Mouse (Mus musculus) left cerebral cortex, adult 9 months (tissue): ENCODE measurements around the gene Rasl10b.
A peak's percentile ranks its signal among the peaks of the same experiment; 100 is the strongest.

Experiments used
- DNase-seq, 2 experiments: peaks; one replicate each; pipeline ENCODE4 v3.0.0; 2022; ENCODE audit warnings: low spot score in 2 of 2

The Rasl10b gene

GRCm38 (mm10) chr11:83409087-83409754 is at the start of gene Rasl10b:
Rasl10b (plus strand) TSS chr11:83409137.
- no peak for DNase-seq

GRCm38 (mm10) chr11:83364656-83365055 is 44.3 kb upstream of the Rasl10b start:
- no peak for DNase-seq

- peak; percentile 45 to 51 for DNase-seq
These were observed 37.7 kb upstream of the Rasl10b start for GRCm38 (mm10) chr11:83371267-83371666.

DNA sequence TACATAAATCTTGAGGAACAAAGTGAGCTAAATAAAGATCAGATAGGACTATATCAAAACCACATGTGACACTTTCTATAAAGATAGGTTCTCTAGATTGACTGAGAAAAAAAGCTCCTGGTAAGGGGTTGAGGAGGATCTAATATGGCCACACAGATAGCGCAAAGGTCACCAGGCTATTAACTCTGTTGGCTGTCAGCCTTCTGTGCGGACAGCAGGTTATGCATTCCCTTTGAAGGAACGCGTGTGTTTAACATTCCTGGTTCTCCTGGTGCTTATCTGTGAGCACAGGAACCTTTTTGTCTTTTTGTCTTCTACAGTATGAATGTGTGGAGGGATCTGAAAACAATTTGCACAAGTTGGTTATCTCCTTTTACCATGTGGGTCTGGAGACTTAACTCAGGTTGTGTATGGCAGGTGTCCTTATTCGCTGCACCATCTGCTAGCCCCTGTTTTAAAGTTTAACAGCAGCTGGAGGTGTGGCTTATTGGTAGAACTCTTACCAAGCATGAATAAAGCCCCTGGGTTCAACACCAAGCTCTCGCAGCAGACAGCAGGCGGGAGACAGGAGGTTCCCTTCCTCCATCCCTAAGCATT is 29.1 kb upstream of the Rasl10b start:
- no peak for DNase-seq

GRCm38 (mm10) chr11:83382876-83383531 is 25.9 kb upstream of the Rasl10b start:
- peak in 1 of 2 experiments; percentile 50 for DNase-seq

DNA sequence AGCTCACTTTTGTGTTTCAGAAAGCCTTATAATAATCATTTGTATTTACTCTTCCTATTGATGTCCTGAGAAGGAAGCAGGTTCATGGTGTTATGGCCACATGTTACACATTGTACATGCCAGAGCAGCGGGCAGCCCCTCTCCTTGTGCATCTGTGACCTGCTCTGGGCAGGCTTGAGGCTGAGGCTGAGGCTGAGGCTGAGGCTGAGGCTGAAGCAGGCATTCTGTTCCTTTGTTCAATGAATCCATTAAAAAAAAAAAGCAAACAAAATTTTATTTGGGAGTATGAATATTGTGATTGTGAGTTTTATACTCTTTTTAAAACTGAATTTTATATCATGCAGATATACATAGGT is 25.4 kb upstream of the Rasl10b start:
- DNase-seq: no peak

- DNase-seq: peak in 1 of 2 experiments; percentile 66
These were observed 15.9 kb upstream of the Rasl10b start for GRCm38 (mm10) chr11:83393062-83393461.

DNA sequence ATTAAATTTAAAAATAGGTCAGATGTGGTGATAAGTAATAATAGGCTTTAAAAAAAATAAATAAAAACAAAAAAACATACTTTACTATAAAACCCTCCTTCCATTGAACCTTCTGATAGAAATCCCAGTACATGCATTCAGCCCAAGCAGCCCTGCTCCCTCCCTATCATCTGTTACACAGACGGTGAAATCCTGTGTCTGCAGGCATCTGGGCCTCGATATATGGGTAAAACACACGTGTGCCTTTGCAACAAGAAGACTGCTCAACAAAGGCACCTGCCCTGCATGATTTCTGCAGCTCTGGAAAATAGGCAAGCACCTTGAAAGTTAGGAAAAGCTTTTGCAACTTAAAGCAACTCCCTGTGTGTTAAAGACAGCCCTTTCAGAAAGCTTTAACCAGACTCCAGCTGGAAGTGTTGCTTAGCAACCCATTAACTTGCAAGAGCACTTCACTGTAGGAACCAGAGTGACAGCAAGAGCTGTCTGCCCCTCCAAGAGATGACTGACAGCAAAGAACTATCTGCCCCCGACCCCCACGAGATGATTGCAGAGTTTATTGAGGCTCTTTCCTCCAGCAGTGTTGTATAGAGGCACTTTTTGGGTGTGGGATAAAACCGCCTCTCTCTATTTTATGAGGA is 14.0 kb upstream of the Rasl10b start:
- no peak for DNase-seq

DNA sequence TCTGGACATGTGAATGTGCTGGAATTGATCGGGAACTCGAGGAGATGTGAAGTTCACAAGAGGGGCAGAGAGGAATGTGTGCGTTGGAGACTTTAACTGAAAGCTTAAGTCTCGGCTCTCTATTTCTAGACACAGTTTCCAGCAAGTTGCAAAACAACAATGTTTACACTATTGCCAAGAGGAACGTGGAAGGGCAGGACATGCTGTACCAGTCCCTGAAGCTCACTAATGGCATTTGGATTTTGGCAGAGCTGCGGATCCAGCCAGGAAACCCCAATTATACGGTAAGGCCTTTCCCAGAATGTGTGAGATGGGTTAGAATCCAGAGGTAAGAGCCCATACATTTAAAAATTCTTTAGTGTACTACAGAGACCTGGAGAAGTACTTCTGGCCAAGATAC is 11.3 kb upstream of the Rasl10b start:
- DNase-seq: no peak

DNA sequence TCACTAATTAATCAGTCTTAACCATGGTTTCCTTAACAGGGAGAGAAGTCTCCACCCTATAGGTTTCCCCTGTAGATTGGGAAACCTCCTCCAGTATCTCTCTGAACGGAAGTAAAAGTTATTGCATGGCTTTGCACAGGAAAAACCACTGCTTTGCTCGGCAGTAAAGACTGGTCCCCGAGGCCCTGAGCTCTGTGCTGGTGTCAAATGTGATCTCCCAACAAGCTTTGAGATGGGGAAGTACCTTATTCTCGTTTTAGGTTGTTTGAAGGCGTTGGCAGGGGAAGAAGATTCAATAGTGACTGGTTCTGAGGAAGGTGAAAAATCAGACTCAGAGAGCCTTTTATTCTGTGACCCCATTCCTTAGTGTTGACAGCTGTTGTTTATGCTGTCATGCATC is 10.2 kb upstream of the Rasl10b start:
- no peak for DNase-seq

- DNase-seq: no peak
These were observed 5.2 kb upstream of the Rasl10b start for GRCm38 (mm10) chr11:83403787-83404186.

DNA sequence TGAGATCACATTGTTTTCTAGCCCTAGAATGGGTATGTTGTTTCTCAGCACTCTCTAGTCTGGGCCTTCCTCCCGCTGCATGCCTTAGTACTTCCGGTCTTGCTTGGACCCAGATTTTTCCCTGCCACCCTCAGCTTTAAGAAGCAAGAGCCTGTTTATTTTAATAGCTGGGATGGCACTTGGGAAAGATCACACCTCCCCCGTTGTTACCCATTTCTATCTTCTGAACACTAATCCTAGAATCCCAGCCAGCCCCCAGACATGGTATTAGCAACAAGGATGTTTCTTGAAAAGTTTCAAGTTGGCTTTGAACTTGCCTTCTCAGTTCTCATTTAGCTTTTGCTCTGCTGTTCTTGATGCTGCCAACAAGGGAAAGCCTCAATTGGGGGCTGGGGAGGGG is 2.5 kb upstream of the Rasl10b start:
- DNase-seq: no peak

- no peak for DNase-seq
These were observed 695 bp upstream of the Rasl10b start for GRCm38 (mm10) chr11:83408242-83408641.

DNA sequence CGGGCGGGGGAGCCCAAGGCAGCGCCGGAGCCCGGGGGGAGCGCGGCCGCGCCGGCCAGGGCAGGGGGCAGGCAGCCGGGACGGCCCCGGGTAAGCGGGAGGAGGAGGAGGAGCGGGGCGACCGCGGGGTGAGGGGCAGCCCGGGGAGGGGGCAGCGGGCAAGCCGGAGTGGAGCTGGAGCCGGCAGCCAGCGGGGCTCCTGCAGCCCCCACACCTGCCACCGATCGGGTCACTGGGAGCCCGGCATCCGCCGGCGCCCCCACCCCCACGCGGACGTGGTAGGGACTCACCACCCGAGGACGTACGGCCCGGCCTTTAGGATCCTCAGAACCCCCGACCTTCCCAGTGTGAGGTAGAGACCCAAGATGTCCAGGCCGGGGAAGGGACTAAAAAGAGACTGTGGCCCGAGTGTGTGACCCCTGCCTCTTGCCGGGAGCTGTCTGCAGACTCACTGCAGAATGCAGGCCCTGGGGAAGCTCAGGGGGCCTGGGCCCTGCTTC is 905 bp downstream of the Rasl10b start:
- DNase-seq: no peak

GRCm38 (mm10) chr11:83410510-83410909 is 1.6 kb downstream of the Rasl10b start:
- no peak for DNase-seq

DNA sequence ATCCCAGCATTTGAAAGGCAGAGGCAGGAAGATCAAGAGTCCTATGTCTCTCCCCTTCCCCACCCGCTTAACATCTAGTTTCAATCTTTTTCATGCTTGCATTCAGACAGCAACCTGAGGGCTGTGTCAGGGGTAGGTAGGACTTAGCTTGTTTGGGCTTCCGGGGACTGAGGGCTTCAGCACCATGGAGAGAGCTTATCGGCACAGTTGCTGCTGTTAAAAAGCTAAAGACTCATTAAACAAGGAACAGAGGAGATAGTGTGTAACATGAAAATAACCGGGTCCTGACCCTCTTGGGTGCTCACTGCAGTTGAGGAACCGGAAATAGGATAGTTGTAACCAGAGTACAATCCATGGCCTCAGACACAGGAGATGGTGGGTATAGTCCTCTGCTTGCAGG is 8.1 kb downstream of the Rasl10b start:
- DNase-seq: no peak

DNA sequence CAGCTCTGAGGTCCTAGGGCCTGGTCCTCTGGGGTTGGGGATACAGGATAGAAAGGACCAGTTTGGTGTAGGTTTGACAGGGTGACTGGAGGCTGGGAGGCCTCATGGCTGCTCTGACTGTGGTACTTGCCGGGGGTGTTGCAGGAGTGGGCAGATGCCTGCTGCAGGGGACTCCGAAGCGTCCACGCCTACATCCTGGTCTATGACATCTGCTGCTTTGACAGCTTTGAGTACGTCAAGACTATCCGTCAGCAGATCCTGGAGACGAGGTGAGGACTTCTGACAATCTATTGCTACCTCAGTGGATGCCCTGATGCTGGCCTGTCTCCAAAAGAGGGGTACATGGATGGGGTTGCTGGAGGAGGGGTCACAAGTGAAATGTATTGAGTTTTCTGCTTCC is 8.8 kb downstream of the Rasl10b start:
- no peak for DNase-seq

DNA sequence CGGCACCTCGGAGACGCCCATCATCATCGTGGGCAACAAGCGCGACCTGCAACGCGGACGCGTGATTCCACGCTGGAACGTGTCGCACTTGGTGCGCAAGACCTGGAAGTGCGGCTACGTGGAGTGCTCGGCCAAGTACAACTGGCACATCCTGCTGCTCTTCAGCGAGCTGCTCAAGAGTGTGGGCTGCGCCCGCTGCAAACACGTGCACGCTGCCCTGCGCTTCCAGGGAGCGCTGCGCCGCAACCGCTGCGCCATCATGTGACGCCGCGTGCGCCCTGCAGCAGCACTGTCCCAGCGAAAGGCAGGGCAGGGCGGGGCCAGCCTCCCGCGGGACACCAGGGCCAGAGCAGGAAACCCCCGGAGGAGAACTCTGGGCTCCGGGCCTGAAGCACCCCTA is 9.6 kb downstream of the Rasl10b start:
- peak in 1 of 2 experiments; percentile 73 for DNase-seq

GRCm38 (mm10) chr11:83420338-83420737 is 11.4 kb downstream of the Rasl10b start:
- no peak for DNase-seq

- no peak for DNase-seq
These were observed 12.4 kb downstream of the Rasl10b start for GRCm38 (mm10) chr11:83421305-83421704.

GRCm38 (mm10) chr11:83424681-83425080 is 15.7 kb downstream of the Rasl10b start:
- peak in 1 of 2 experiments; percentile 85 for DNase-seq

- DNase-seq: no peak
These were observed 18.0 kb downstream of the Rasl10b start for GRCm38 (mm10) chr11:83426964-83427363.

DNA sequence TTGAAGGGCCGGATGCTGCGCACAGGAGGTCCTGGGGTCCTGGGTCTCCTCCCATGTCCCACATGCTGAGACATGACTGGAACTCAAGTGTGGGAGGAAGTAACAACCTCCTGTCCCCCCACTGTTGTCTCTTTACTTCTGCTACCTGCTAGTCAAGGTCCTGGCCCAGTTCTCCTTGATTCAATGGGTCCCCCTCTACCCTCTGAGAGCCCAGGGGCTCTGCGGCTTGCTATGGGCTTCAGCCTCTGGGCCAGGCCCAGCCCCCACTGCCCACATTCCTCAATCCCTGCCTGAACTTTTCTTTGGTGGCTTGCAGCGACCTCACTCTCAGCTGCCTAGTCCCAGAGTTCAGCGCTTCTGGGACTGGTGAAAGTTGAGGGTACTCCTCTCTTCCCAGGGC is 20.4 kb downstream of the Rasl10b start, which contains the start of gene Gas2l2:
Gene Gas2l2, minus strand, starts transcription at position 101 of the 400 bp plus-strand sequence.
- no peak for DNase-seq
